Mouse (Mus musculus) olfactory bulb, adult 2 months (tissue): Measurements from ENCODE around the gene Pfkfb2. TPM values are rescaled to one million over a fixed set of nuclear protein-coding genes. Genes with fewer than 3 reads are reported as not detected.

ENCODE experiments used
- H3K27ac ChIP-seq: fragments of 200-500 bp; 2 replicates; pipeline ENCODE4 v1.5.1; 2012; ENCODE audit warnings: low read depth, low read length; ENCODE audit not compliant: insufficient read depth
- H3K4me1 ChIP-seq: fragments of 200-500 bp; 2 replicates; pipeline ENCODE4 v1.6.1; 2012; ENCODE audit warnings: low read length; ENCODE audit not compliant: control insufficient read depth, insufficient read depth
- H3K4me3 ChIP-seq: fragments of 200-500 bp; 2 replicates; pipeline ENCODE4 v1.5.1; 2012; ENCODE audit warnings: mild to moderate bottlenecking, low read depth, low read length, moderate library complexity; ENCODE audit not compliant: insufficient read depth
- CTCF ChIP-seq: fragments of 200-500 bp; IDR thresholded peaks from 2 replicates; pipeline ENCODE4 v1.5.1; 2012; ENCODE audit warnings: low read depth, mild to moderate bottlenecking, low read length, moderate library complexity; ENCODE audit not compliant: insufficient read depth
- POLR2A ChIP-seq: fragments of 200-500 bp; IDR thresholded peaks from 2 replicates; pipeline ENCODE4 v1.6.1; 2012; ENCODE audit warnings: mild to moderate bottlenecking, low read depth, low read length, moderate library complexity; ENCODE audit not compliant: insufficient read depth
- WGBS: fragments of 180-500 bp; shearing (Covaris S2); methylation state at CpG from one replicate; pipeline ENCODE4 v1.1.7; 2018; 5-methylcytosine and 5-hydroxymethylcytosine counted together
- polyA plus RNA-seq: library from polyadenylated mRNA; stranded (reverse); fragments of >200 nt; gene quantifications from 2 replicates; pipeline ENCODE4 v1.2.4, GENCODE M21; 2012; ENCODE audit warnings: low replicate concordance; ENCODE audit not compliant: missing spikeins, insufficient read depth, insufficient read length

Pfkfb2 gene
- polyA plus RNA-seq, 1 experiment: not detected

- no peak overlapping the region for H3K27ac ChIP-seq
- no peak overlapping the region for H3K4me3 ChIP-seq
- 90% methylated on average over 13 of the region's 13 CpGs for WGBS
- H3K4me1 ChIP-seq: peaks cover 2% of the 10 kb centered on the region; the same call in 1 of the 2 replicates
- TF ChIP-seq POLR2A (no peak), CTCF (no peak)
These were observed 3.9 kb upstream of the Pfkfb2 start for GRCm38 (mm10) chr1:130732706-130733658.

DNA sequence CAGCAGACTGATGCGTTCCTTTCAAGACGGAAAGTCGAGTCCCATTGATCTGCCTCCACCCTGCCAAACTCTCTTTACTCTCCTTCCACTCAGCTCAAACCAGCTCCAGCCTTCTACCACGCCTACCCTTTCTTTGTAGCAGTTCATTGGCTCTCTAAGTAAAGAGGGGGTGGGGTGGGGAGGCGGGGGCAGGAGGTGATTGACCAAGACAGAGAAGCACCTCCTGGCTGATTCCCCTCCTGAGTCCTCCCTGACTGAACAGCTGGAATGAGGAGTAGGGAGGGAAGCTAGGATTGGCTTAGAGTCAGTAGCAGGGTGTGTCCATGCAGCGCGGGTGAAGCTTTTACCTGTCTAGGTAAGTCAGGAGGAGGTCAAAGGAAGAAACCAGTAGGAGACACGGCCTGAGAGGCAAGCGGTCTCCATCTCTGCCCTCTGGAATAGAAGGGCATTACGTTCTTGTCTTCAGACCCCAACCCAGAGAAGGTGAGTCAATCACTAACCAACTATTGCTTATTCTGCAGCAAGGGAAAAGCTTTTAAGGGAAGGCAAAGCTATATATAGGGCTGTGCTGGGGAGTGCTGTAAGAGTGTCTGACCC is 2.8 kb upstream of the Pfkfb2 start, which contains the start of gene AA986860:
Gene AA986860, plus strand, starts transcription at position 236 of the 597 bp plus-strand sequence.
- no peak for TF ChIP-seq POLR2A
- TF ChIP-seq CTCF: no peak
- WGBS: 22% methylated on average over 10 of the region's 10 CpGs
- peaks cover 2% of the 10 kb centered on the region; the same call in 1 of the 2 replicates for H3K4me1 ChIP-seq
- no peak within 1 kb of the TSS for H3K27ac ChIP-seq
- H3K4me3 ChIP-seq: no peak within 1 kb of the TSS

GRCm38 (mm10) chr1:130728708-130729107 is 345 bp downstream of the Pfkfb2 start:
- H3K4me1 ChIP-seq: peaks cover 2% of the 10 kb centered on the region; the same call in 1 of the 2 replicates
- no peak overlapping the region for H3K4me3 ChIP-seq
- TF ChIP-seq CTCF (no peak), POLR2A (no peak)
- no peak overlapping the region for H3K27ac ChIP-seq
- 89% methylated on average over 3 of the region's 3 CpGs for WGBS

- no peak for TF ChIP-seq POLR2A
- no peak for TF ChIP-seq CTCF
- Histone ChIP-seq H3K4me1 (peaks cover 2% of the 10 kb centered on the region; the same call in 1 of the 2 replicates), H3K4me3 (no peak overlapping the region), H3K27ac (no peak overlapping the region)
- 53% methylated on average over 1 of the region's 1 CpGs for WGBS
These were observed 983 bp downstream of the Pfkfb2 start for GRCm38 (mm10) chr1:130728070-130728469.

DNA sequence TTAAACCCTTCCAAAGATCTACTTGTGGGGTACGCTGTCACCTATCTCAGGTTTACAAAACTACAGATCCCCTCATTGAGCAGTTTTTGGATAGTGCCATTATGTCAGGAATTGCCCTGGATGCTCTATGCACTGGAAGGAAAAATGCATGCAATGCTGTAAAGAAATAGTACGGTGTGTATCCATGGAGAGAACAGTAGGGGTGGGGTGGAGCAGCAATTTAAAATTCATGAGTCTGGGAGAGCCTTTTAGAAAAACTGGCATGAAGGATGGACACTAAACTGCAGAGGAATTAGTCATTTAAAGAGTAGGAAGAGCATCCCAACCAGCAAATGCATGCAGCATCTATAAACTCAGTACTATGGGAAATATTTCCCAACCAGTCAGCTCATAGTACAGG is 2.7 kb downstream of the Pfkfb2 start:
- no peak for TF ChIP-seq POLR2A
- TF ChIP-seq CTCF: no peak
- no peak overlapping the region for H3K4me3 ChIP-seq
- H3K27ac ChIP-seq: no peak overlapping the region
- 56% methylated on average over 2 of the region's 2 CpGs for WGBS
- no peaks in the 10 kb centered on the region for H3K4me1 ChIP-seq

DNA sequence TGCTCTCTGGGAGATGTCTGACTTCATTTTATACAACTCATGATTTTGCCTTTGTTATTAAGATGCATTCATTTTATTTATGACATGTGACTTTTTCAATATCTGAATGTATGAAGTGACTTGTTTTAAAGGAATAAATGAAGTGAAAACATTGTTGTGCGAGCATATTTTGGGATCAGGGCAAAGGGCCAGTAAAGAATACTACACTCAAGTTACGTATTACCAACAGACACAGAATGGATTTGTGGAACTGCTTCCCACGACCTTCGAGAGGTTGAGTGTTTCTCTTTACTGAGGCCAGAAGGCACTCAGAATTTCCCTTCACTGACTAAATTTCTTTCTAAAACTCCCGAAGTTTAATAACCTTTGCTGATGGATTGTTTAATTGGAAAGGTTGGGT is 4.8 kb downstream of the Pfkfb2 start:
- 87% methylated on average over 5 of the region's 5 CpGs for WGBS
- no peaks in the 10 kb centered on the region for H3K4me1 ChIP-seq
- no peak for TF ChIP-seq POLR2A
- TF ChIP-seq CTCF: no peak
- H3K4me3 ChIP-seq: no peak overlapping the region
- no peak overlapping the region for H3K27ac ChIP-seq

- TF ChIP-seq CTCF (no peak), POLR2A (peak; percentile 49; the same call in 1 of the 2 replicates)
- under 1% methylated on average over 54 of the region's 54 CpGs for WGBS
- Histone ChIP-seq H3K27ac (peak within 1 kb of the TSS; percentile 60), H3K4me3 (peak within 1 kb of the TSS; percentile 67), H3K4me1 (no peaks in the 10 kb centered on the region; the same call in 1 of the 2 replicates)
These were observed 11.7 kb downstream of the Pfkfb2 start, which contains the start of gene Yod1 for GRCm38 (mm10) chr1:130717291-130717871. Yod1 (plus strand) TSS chr1:130717327.

- under 1% methylated on average over 42 of the region's 42 CpGs for WGBS
- peak overlapping the region; percentile 67 for H3K4me3 ChIP-seq
- no peaks in the 10 kb centered on the region; the same call in 1 of the 2 replicates for H3K4me1 ChIP-seq
- H3K27ac ChIP-seq: peak overlapping the region; percentile 57
- TF ChIP-seq POLR2A: 0 out of 2 replicates have a peak, but pooled peaks have one; percentile 1
- TF ChIP-seq CTCF: no peak
These were observed 12.4 kb downstream of the Pfkfb2 start for GRCm38 (mm10) chr1:130716513-130717290.
